Mouse (Mus musculus): ENCODE data around the gene Erich3.
A peak's percentile ranks its signal among the peaks of the same experiment; 100 is the strongest.

Gene Erich3

DNA sequence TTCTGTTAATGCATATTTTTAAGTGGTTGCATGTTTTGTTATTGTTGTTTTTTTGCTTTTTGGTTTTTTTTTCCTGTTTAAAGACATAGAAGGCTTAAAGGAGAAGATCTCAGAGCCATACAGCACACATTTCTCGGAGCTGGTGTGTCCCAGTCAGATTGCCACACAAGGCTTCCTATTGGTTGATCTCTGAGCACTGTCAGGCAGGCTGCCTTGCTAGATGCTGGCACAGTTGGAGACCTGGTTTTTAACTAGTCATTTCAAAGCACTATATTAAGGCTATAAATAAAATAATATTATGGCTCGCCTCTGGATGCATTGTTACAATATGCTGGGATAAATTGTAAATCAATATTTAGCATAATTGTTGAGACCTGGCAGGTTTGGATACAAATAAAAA lies 18.9 kb downstream of the Erich3 start:
- no peak for DNase-seq

GRCm38 (mm10) chr3:154683667-154684066 lies 20.0 kb downstream of the Erich3 start:
- no peak for DNase-seq

DNA sequence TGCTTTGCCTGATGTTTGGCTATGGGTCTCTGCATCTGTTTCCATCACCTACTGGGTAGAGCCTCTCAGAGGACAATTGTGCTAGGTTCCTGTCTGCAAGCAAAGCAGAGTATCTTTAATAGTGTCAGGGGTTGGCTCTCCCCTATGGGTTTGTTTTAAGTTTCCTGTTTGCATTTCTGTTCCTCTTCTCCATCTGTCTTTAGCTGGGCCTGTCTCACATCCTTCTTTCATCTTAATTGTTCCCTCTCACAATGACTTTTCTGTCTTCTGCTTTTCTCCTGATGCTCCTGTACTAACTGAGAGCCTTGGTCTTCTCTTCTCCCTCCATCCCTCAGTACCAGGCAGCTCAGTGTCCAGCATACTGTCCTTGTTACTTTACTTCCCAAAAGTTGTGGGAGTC lies 26.6 kb downstream of the Erich3 start:
- no peak for DNase-seq

DNA sequence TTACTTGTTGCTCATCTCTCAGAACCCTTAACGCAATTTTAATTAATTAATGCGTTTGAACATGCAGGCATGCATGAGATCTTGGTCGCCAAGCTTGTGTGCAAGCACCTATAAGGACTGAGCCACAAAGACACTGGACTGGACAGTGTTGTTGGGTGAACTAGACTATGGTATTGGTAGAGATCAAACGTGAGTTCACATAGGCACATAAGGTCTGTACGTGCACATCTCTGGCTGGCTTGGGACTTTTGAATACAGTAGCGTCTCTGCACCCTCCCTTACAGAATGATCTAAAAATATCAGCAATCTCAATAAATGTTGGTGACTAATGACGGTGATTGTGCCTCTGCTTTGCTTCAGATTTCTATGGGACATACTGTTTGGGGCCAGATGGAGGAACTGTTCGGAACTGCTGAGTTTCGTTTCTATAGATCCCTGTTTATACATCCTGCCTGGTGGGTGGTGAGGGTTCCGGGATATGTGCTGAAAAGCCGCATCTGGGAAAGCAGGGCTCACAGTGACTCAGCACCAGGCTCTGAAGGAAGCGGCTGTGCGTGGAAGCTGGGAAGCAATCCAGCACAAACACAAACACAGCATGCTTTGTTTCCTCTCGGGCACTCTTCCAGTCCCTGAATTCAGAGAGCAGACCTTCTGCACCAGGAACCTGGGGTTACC lies 28.4 kb downstream of the Erich3 start:
- peak; percentile 80 to 85 for DNase-seq

DNA sequence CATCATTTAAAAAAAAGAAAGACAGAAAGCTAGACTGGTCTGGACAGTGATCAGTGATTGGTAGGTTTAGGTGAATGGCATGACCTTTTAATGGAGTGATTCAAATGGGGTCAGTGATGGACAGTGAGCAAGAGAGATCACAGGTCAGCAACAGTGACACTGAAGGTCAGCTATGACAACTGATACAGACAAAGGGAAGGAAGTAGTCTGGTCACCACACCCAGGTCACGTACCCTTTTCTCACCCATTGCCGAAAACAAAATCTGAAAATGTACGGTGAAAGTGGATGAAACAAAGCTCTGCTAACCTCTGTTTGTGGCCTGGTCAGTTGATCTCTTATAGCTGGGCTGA lies 28.9 kb downstream of the Erich3 start:
- DNase-seq, result peak in 1 of 2 experiments; percentile 43

- DNase-seq, result no peak
Observed at GRCm38 (mm10) chr3:154693902-154694301, 30.2 kb downstream of the Erich3 start.

GRCm38 (mm10) chr3:154696611-154697010 lies 33.0 kb downstream of the Erich3 start:
- no peak for DNase-seq

DNA sequence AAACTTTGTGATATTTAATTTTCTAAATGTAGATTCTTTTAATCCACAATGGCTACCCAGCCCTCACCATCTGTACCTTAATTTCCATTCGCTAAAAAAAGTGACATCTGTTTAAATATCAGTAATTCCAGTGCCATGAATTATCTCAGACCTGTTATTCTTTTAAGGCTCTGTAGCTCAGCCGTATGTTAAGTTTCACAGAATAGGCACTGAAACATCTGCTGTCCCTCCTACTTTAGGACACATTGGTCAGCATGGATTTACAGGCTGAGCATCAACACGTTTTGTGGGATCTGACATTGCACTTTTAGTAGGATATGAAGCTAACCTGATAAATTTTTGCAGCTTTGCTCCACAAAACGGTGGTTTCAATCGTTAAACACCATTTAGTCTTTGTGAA lies 35.2 kb downstream of the Erich3 start:
- no peak for DNase-seq

- no peak for DNase-seq
Observed at GRCm38 (mm10) chr3:154700296-154700695, 36.6 kb downstream of the Erich3 start.

GRCm38 (mm10) chr3:154700735-154701134 lies 37.1 kb downstream of the Erich3 start:
- DNase-seq, result no peak

GRCm38 (mm10) chr3:154704755-154705154 lies 41.1 kb downstream of the Erich3 start:
- DNase-seq, result no peak

- no peak for DNase-seq
Observed at GRCm38 (mm10) chr3:154708150-154708549, 44.5 kb downstream of the Erich3 start.

- DNase-seq, result peak; percentile 62 to 76
Observed at GRCm38 (mm10) chr3:154723198-154723597, 59.5 kb downstream of the Erich3 start.

DNA sequence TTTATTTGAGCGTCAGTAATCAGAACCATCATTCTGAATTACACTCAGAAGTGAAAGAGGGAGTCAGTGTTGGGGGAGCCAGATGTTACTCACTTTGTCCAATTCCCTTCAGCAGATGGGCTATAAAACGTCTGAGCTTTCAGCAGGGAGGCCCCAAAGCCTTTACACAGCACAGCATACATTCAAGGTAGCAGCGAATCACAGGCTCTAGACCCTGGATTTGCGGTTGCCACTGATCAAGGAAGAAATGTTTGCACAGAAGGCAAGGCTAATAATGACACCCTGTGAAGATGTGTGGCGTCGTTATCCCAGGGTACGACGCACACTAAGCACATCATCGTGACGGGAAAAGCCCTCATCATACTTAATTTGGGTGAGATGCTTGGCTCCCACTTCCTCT lies 67.8 kb downstream of the Erich3 start:
- no peak for DNase-seq

DNA sequence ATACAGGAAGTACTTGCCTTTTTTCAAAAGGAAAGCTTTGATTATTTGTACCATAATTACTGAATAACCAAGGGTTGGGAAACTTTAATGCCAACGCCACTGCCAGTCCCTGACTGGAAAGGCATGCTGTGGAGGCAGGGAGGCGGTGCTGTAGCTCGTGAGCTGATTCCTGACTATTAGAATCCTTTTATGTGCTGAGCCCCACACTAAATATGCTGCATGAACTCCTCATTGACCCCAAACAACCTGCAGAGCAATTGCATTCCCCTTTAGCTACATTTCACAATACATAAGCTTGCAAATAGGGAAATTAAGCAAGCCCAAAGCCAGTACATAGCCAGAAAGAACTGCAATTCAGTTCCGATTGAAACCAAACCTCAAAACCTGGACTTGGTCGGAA lies 77.8 kb downstream of the Erich3 start:
- DNase-seq, result no peak

DNA sequence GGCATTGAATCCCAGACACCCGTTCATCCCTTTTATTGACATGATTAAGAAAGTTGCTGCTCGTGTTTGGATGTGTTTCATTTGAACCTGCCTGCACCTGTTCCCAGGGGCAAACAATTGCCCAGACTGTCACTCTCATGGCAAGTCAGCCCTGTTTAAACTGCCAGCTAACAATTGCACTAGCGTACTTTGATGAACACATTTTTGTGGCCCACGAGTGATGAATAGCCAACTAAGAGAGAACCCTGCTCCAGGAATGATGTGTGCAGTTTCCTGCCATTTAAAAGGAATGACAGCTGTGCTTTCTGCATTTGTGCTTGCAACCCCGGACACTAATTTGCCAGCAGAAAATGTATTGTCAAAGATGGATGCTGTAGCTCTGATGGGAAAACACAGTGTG lies 79.3 kb downstream of the Erich3 start:
- DNase-seq, result no peak

DNA sequence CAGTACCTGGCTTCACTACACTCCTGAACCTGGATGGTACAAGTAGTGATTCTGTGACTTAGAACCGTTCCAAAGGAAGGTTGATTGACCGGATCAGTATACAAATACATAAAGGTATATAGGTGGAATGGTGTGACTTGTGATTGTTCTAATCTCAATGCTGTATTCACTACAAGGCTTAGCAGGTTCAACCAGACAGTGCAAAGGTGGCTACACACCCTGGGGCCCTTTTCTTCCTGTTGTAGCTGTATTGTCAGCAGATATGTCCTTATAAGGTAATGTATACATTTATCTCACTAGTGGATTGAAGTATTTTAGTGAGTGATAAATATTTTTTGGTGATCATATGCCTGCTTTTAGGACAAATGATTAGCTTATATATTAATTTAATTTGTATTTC lies 80.7 kb downstream of the Erich3 start:
- no peak for DNase-seq

- no peak for DNase-seq
Observed at GRCm38 (mm10) chr3:154754505-154754904, 90.8 kb downstream of the Erich3 start.

DNA sequence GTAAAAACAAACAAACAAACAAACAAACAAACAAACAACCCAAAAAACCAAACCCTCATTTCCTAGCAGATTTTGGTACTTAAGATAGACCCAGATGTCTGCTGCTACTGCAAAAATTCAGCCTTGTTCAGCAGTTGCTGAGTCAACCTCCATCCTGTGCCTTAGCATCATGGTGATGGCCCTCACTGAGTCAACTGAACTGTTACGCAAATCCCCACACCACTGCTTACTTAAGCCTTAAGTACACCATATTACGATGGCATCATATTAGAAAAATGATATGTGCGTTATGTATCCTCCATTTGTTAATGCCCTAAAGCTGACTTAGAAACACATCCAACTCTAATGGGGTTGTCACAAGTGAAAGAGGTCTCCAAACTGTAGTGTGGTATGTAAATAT lies 91.6 kb downstream of the Erich3 start:
- no peak for DNase-seq

- no peak for DNase-seq
Observed at GRCm38 (mm10) chr3:154758089-154758488, 94.4 kb downstream of the Erich3 start.

DNA sequence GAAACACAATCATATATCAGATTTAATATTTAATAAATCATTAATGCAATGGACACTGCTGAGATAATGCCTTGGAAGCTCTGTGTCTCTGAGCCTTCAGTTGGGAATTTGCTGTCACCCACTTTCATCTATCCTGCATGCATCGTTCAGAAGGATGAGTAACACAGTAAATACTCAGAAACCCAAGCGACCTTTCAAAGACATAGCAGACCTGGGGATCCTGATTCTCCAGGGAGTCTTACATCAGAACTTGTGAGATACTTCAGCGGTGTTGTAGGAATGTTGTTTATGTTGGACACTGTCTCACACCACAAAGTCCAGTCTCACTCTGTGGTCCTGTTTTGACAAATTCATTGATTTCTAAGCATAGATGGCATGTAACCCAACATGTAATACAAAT lies 97.4 kb downstream of the Erich3 start:
- DNase-seq, result no peak

DNA sequence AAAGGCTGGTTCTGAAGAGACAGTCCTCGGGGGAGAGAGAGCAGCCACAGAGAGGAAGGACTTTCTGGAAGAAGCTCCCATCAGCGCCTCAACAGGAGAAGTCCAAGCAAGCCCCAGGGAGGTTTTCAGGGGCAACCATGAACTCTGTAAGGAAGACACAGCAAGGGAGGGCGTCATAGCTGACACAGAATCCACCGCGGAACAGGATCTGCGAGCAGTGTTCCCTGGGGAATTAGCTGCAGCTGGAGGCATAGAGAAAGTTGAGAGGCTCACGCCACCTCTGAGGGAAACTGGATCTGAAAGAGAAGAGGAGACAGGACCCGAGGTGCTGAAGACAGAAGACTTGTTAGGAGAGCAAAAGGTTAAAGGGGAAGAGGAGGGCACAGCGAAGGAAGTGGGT lies 99.7 kb downstream of the Erich3 start:
- no peak for DNase-seq

GRCm38 (mm10) chr3:154764115-154764514 lies 100.5 kb downstream of the Erich3 start:
- no peak for DNase-seq

DNA sequence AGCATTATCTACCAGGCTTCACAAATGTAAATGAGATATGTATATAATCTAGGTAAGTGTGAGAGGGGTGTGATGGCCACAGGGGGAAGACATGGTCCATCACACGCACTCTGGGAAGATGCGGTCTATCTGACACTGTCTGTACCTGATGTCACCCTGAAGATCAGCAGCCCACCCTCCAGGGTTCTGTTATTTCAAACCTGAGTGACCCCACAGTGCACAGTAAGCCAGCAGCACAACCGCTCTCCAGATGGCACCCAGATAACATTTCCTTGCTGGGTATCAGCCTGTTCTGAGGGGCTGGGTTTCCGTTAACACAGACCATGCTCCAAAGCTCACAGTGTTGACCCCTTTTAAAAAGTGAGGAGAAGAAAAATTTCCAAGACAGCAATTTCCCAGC lies 102.7 kb downstream of the Erich3 start:
- no peak for DNase-seq

GRCm38 (mm10) chr3:154771651-154772050 lies 108.0 kb downstream of the Erich3 start:
- no peak for DNase-seq
